Mouse (Mus musculus): ENCODE measurements around the gene Rtp3. TPM values are rescaled to one million over a fixed set of nuclear protein-coding genes. Genes with fewer than 3 reads are reported as not detected.

The Rtp3 gene
- total and polyA plus RNA-seq, 2 experiments from 2014 or later: not detected

DNA sequence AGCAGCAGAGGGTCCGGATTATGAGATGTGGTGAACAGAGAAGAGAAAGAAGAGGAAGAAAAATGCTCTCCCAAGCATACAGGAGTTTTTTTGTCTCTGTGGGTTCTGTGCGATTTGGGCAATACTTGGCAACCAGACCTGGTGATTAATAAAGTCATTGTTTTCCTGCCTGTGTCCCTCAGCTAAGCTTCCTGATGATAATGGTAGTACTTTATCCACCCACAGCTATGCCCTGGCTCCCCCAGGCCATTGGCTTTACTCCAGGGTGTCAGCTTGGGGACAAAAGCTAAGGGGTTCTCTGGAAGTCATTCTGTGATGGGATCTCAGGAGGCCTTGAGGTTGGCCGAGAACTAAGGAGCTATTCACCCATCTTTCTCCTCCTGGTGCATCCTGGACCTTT is 21.7 kb upstream of the Rtp3 start:
- no peak overlapping the region for H3K4me2 ChIP-seq (ENCODE audit: low read depth, low read length, poor library complexity, severe bottlenecking)
- WGBS: 74% methylated on average over 3 of the region's 3 CpGs
- no peak for TF ChIP-seq CTCF (IDR thresholded peaks at IDR 0.05)
- DNase-seq (ENCODE audit: low spot score): no peak
- H3K4me1 ChIP-seq (ENCODE audit: insufficient read depth, low read length): no peaks in the 10 kb centered on the region
- ATAC-seq (ENCODE audit: low FRiP score): no peak
- H3K27me3 ChIP-seq (ENCODE audit: insufficient read depth, low read length): no peaks in the 10 kb centered on the region
- H3K4me3 ChIP-seq (ENCODE audit: low read depth, low read length): no peak overlapping the region
- no peak overlapping the region for H3K27ac ChIP-seq (ENCODE audit: low read depth, low read length)
- no peaks in the 10 kb centered on the region for H3K36me3 ChIP-seq (ENCODE audit: insufficient read depth, low read length)
- H3K9ac ChIP-seq (replicated peaks; ENCODE audit: low read length, poor library complexity, severe bottlenecking): no peak overlapping the region
- H3K9me3 ChIP-seq (ENCODE audit: low read length): no peaks in the 10 kb centered on the region

DNA sequence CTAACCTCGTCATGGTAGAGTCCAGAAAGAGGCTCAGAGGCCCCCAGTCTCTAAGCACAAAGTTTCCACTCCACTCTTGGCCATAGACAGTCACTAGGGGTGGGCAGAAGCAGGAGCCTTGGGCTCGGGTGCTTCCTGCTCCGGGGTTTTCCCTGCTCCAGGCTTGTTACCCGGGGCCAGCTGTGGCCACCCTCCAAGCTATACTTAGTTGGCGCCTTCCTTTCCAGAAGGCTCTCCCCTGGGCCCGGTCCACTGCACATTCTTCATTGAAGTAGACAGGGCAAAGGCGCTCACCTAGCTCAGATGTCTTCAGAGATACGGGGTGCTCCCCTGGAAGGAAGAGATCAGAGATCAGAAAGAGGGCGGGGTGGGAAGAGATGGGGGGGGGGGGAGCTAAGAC is 21.2 kb upstream of the Rtp3 start:
- Histone ChIP-seq H3K4me1 (ENCODE audit: insufficient read depth, low read length) (no peaks in the 10 kb centered on the region), H3K4me2 (ENCODE audit: low read depth, low read length, poor library complexity, severe bottlenecking) (no peak overlapping the region), H3K27me3 (ENCODE audit: insufficient read depth, low read length) (no peaks in the 10 kb centered on the region), H3K36me3 (ENCODE audit: insufficient read depth, low read length) (no peaks in the 10 kb centered on the region), H3K9ac (replicated peaks; ENCODE audit: low read length, poor library complexity, severe bottlenecking) (no peak overlapping the region), H3K4me3 (ENCODE audit: low read depth, low read length) (no peak overlapping the region), H3K9me3 (ENCODE audit: low read length) (no peaks in the 10 kb centered on the region), H3K27ac (ENCODE audit: low read depth, low read length) (no peak overlapping the region)
- TF ChIP-seq CTCF (IDR thresholded peaks at IDR 0.05): no peak
- ATAC-seq (ENCODE audit: low FRiP score) (no peak), DNase-seq (ENCODE audit: low spot score) (no peak)
- 85% methylated on average over 9 of the region's 9 CpGs for WGBS

DNA sequence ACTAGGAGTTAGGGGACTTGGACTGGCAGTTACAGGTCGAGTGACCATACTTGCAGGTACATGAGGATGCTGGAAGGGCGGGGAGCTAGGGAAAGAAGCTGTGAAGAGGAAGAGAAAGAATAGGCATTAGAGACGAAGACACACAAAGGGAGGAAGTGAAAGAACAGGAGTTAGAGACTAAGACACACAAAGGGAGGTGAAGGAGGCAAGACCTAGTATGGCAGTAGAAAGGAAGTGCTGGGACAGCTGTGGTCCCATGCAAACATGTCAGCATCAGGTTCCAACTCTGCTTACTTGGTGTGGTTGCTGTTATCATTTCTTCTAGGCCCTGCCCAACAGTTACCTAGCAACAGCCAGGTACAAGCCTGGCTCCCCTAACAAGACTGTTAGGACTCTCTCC is 19.4 kb upstream of the Rtp3 start:
- Histone ChIP-seq H3K4me2 (ENCODE audit: low read depth, low read length, poor library complexity, severe bottlenecking) (no peak overlapping the region), H3K9ac (replicated peaks; ENCODE audit: low read length, poor library complexity, severe bottlenecking) (no peak overlapping the region), H3K27ac (ENCODE audit: low read depth, low read length) (no peak overlapping the region), H3K36me3 (ENCODE audit: insufficient read depth, low read length) (no peaks in the 10 kb centered on the region), H3K27me3 (ENCODE audit: insufficient read depth, low read length) (no peaks in the 10 kb centered on the region), H3K4me1 (ENCODE audit: insufficient read depth, low read length) (no peaks in the 10 kb centered on the region), H3K9me3 (ENCODE audit: low read length) (no peaks in the 10 kb centered on the region), H3K4me3 (ENCODE audit: low read depth, low read length) (no peak overlapping the region)
- DNase-seq (ENCODE audit: low spot score) (no peak), ATAC-seq (ENCODE audit: low FRiP score) (no peak)
- 69% methylated on average over 3 of the region's 3 CpGs for WGBS
- TF ChIP-seq CTCF (IDR thresholded peaks at IDR 0.05): no peak

- Histone ChIP-seq H3K4me2 (ENCODE audit: low read depth, low read length, poor library complexity, severe bottlenecking) (no peak overlapping the region), H3K36me3 (ENCODE audit: insufficient read depth, low read length) (no peaks in the 10 kb centered on the region), H3K9ac (replicated peaks; ENCODE audit: low read length, poor library complexity, severe bottlenecking) (no peak overlapping the region), H3K4me1 (ENCODE audit: insufficient read depth, low read length) (no peaks in the 10 kb centered on the region), H3K9me3 (ENCODE audit: low read length) (no peaks in the 10 kb centered on the region), H3K27ac (ENCODE audit: low read depth, low read length) (no peak overlapping the region), H3K27me3 (ENCODE audit: insufficient read depth, low read length) (no peaks in the 10 kb centered on the region), H3K4me3 (ENCODE audit: low read depth, low read length) (no peak overlapping the region)
- TF ChIP-seq CTCF (IDR thresholded peaks at IDR 0.05): no peak
- 91% methylated on average over 2 of the region's 2 CpGs for WGBS
- no peak for ATAC-seq (ENCODE audit: low FRiP score)
- DNase-seq (ENCODE audit: low spot score): no peak
These were observed 16.2 kb upstream of the Rtp3 start for GRCm38 (mm10) chr9:111006544-111006943.

- DNase-seq (ENCODE audit: low spot score): no peak
- Histone ChIP-seq H3K4me2 (ENCODE audit: low read depth, low read length, poor library complexity, severe bottlenecking) (no peak overlapping the region), H3K4me1 (ENCODE audit: insufficient read depth, low read length) (no peaks in the 10 kb centered on the region), H3K36me3 (ENCODE audit: insufficient read depth, low read length) (no peaks in the 10 kb centered on the region), H3K27ac (ENCODE audit: low read depth, low read length) (no peak overlapping the region), H3K27me3 (ENCODE audit: insufficient read depth, low read length) (no peaks in the 10 kb centered on the region), H3K9me3 (ENCODE audit: low read length) (no peaks in the 10 kb centered on the region), H3K4me3 (ENCODE audit: low read depth, low read length) (no peak overlapping the region), H3K9ac (replicated peaks; ENCODE audit: low read length, poor library complexity, severe bottlenecking) (no peak overlapping the region)
- no peak for ATAC-seq (ENCODE audit: low FRiP score)
- 88% methylated on average over 9 of the region's 9 CpGs for WGBS
- no peak for TF ChIP-seq CTCF (IDR thresholded peaks at IDR 0.05)
These were observed 12.9 kb upstream of the Rtp3 start for GRCm38 (mm10) chr9:111003279-111003678.

- no peak overlapping the region for H3K4me2 ChIP-seq (ENCODE audit: low read depth, low read length, poor library complexity, severe bottlenecking)
- no peak for ATAC-seq (ENCODE audit: low FRiP score)
- 81% methylated on average over 12 of the region's 12 CpGs for WGBS
- H3K9ac ChIP-seq (replicated peaks; ENCODE audit: low read length, poor library complexity, severe bottlenecking): no peak overlapping the region
- H3K27me3 ChIP-seq (ENCODE audit: insufficient read depth, low read length): no peaks in the 10 kb centered on the region
- no peak for DNase-seq (ENCODE audit: low spot score)
- no peak for TF ChIP-seq CTCF (IDR thresholded peaks at IDR 0.05)
- no peaks in the 10 kb centered on the region for H3K9me3 ChIP-seq (ENCODE audit: low read length)
- no peak overlapping the region for H3K27ac ChIP-seq (ENCODE audit: low read depth, low read length)
- no peaks in the 10 kb centered on the region for H3K4me1 ChIP-seq (ENCODE audit: insufficient read depth, low read length)
- no peaks in the 10 kb centered on the region for H3K36me3 ChIP-seq (ENCODE audit: insufficient read depth, low read length)
- H3K4me3 ChIP-seq (ENCODE audit: low read depth, low read length): no peak overlapping the region
These were observed 11.2 kb upstream of the Rtp3 start for GRCm38 (mm10) chr9:111001621-111002020.
